Mouse (Mus musculus): Measurements from ENCODE around the gene Fastkd2.

The Fastkd2 gene

DNA sequence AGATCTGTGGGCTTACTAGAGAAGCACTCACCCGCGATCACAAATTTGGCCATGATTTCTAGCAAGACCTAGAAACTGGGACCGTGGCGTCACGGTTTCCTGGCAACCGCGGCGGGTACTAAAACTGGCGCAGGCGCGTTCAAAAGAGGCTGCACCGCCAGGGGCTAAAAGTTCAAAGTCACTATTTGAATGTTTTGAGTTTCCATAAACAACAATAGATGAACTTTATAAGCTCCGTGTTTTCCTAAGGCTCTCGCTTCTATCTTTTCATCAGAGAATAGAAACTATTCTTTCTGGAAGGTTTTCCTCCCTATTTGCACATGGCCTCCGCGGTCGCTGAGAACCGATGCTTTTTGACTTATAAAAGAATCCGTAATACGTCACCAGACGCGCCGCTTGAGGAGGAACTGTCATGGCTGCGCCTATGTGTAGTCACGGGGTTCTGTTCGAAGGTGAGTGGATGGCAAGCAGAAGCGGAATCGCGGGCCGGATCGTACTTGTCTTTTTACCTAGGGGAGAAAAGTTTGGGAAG is at the start of gene Fastkd2, which contains the start of gene Mdh1b:
Gene Fastkd2 (plus strand): TSS at position 375 of the 532 bp plus-strand sequence.
Gene Mdh1b (minus strand): TSS at position 79 of the 532 bp plus-strand sequence.
- peak; percentile 82 for DNase-seq (ENCODE audit: extremely low spot score, low spot score)

DNA sequence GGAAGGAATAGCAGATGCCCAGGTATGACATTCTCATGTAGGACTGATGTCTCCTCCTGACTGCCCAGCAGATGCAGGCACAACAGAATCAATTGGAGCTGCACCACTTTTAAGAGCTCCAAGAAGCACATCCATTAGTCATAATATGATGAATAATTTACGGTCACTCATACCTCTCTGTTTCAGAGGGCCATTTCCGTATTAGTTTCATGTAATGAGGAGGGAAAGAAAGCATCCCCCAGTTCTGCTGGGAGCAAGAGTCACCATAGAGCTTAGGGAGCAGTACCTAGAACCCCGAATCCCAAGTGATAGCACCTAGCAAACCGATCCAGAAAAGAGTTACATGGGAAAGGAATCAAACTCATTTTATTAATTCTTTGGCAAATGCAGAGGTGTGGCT is 43.6 kb upstream of the Fastkd2 start, which contains the start of gene Dytn:
Gene Dytn (minus strand): TSS at position 101 of the 400 bp plus-strand sequence.
- DNase-seq (ENCODE audit: extremely low spot score, low spot score), result no peak

- no peak for DNase-seq (ENCODE audit: extremely low spot score, low spot score)
Measured at GRCm38 (mm10) chr1:63696861-63697260, 33.6 kb upstream of the Fastkd2 start.

DNA sequence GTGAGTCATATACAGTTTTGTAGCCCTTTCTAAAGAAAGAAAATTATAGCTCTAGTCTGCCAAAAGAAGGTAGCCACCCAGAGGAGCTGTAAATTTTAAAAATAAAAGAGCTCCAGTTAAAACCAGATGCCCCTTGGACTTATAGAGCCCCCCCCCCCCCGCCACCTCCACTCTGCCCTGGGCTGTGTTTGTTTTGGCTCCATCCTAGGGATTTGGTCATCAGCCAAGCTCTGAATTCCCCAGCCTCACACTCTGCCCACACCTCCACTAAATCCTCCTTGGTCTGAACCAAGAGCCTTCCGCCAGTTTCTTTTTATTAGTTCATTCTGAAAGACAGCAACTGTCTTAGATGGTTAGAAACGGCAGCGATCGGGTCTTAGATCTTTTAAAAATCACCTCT is 24.7 kb upstream of the Fastkd2 start:
- no peak for DNase-seq (ENCODE audit: extremely low spot score, low spot score)

GRCm38 (mm10) chr1:63708876-63709275 is 21.5 kb upstream of the Fastkd2 start:
- no peak for DNase-seq (ENCODE audit: extremely low spot score, low spot score)

DNA sequence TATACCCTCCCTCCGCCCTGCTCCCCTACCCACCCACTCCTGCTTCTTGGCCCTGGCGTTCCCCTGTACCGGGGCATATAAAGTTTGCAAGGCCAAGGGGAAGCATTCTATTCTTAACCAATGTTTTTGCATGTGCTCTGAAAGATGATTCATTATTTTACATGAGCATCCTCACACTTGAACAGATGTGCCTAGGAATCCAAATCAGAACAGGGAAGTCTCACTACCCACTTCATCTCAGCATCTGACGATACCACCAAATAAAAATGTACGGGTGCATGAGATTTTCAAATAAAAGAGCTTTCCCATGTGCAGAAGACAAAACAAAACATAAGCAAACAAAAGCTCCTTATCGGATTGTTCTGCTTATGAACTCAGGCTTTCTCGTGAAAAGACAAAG is 10.3 kb upstream of the Fastkd2 start:
- DNase-seq (ENCODE audit: extremely low spot score, low spot score), result no peak

- no peak for DNase-seq (ENCODE audit: extremely low spot score, low spot score)
Measured at GRCm38 (mm10) chr1:63729796-63730195, 618 bp upstream of the Fastkd2 start.

GRCm38 (mm10) chr1:63756005-63756404 is 25.6 kb downstream of the Fastkd2 start:
- no peak for DNase-seq (ENCODE audit: extremely low spot score, low spot score)

GRCm38 (mm10) chr1:63763212-63763694 is 32.8 kb downstream of the Fastkd2 start:
- peak; percentile 63 for DNase-seq (ENCODE audit: extremely low spot score, low spot score)

GRCm38 (mm10) chr1:63763881-63764386 is 33.5 kb downstream of the Fastkd2 start:
- DNase-seq (ENCODE audit: extremely low spot score, low spot score), result no peak

- no peak for DNase-seq (ENCODE audit: extremely low spot score, low spot score)
Measured at GRCm38 (mm10) chr1:63764395-63764794, 34.0 kb downstream of the Fastkd2 start.

DNA sequence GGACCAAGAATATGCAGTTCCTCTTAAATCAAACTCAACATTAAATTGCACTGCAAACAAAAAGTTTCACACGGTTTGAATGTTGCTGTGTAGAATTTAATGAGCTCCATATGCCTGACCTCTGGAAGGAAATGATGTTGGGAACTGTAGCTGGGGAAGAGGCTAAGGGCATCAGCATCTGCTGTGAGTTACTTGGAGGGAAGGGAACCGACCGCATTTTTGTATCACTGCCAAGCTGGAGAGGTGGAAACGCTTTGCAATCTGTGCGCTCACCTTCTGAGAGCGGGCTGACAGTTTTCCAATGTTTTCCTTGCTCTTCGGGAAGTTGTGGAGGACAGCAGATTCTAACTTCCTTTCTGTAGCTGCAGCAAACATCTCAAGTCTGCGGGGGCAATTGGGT is 37.7 kb downstream of the Fastkd2 start:
- no peak for DNase-seq (ENCODE audit: extremely low spot score, low spot score)

DNA sequence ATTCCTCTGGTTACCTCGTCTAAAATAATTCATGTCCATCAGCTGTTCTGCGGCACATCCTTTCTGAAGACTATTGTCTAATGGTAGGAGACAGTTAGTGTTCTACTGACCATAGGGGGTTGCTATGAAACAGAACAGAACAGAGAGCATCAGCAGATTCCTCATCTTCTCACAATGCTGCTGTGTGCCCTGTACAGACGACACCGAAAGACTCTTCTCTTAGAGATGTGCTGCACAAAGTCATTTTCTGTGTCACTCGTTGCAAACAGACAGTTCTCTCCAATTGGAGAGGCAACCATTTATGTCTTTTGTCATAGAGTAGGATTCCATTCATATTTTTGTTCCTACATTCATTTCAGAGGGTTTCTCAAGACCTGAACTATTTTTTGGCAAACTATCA is 38.8 kb downstream of the Fastkd2 start, which contains the start of gene 4933402D24Rik:
Gene 4933402D24Rik (minus strand): TSS at position 101 of the 400 bp plus-strand sequence.
- no peak for DNase-seq (ENCODE audit: extremely low spot score, low spot score)

- DNase-seq (ENCODE audit: extremely low spot score, low spot score), result no peak
Measured at GRCm38 (mm10) chr1:63770309-63770708, 39.9 kb downstream of the Fastkd2 start.

GRCm38 (mm10) chr1:63776396-63776795 is 46.0 kb downstream of the Fastkd2 start:
- DNase-seq (ENCODE audit: extremely low spot score, low spot score), result no peak

DNA sequence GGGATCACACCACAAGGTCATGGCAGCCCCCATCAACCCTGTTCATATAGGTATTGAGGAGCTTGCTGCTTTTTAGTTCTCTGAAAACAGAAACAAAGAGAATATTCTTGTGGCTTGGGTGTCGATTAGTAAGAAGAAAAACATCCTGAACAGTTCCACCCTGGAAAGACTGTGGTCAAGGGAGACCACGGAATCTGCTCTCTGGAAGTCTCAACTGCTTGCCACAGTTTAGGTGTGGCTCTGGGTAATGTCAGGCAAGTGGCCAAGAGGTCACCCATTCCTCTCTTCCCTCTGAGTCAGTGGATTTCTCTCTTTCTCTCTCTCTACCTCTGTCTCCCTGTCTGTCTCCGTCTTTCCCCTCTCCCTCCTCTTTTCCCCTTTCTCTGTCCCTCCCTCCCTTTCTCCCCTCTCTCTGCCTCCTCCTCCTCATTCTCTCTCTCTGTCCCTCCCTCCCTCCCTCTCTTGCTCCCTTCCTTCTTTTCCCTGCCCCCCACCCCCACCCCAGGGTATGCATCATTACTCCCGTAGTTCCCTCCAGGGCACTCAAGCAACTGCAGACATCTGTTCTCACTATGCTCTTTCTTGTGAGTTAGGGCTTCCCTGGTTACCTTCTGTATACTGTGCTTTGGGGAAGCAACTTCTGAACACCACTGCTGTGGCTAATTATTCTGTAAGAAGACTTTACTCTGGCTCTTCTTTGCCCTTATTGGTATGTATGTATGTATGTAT is 46.7 kb downstream of the Fastkd2 start:
- no peak for DNase-seq (ENCODE audit: extremely low spot score, low spot score)

GRCm38 (mm10) chr1:63794326-63794725 is 63.9 kb downstream of the Fastkd2 start:
- DNase-seq (ENCODE audit: extremely low spot score, low spot score), result no peak

Measured in neural tube, embryonic 10.5 days (tissue).